Mouse (Mus musculus) liver (tissue): Measurements from ENCODE around the gene S1pr2.

ENCODE experiments used
- DNase-seq: peaks from one replicate; pipeline ENCODE4 v3.0.0-alpha.2; 2020; ENCODE audit warnings: mixed read lengths

The S1pr2 gene

GRCm38 (mm10) chr9:20965606-20966005 is 11.0 kb downstream of the S1pr2 start:
- no peak for DNase-seq

GRCm38 (mm10) chr9:20961557-20961956 is 15.0 kb downstream of the S1pr2 start:
- DNase-seq: no peak

GRCm38 (mm10) chr9:20959430-20959938 is 17.1 kb downstream of the S1pr2 start, which contains the start of gene Dnmt1:
TSS of gene Dnmt1 (minus strand) at chr9:20959888.
- no peak for DNase-seq

GRCm38 (mm10) chr9:20956989-20957388 is 19.6 kb downstream of the S1pr2 start:
- no peak for DNase-seq

GRCm38 (mm10) chr9:20952520-20953227 is 23.9 kb downstream of the S1pr2 start:
- peak; percentile 98 for DNase-seq

- DNase-seq: no peak
These were observed 24.5 kb downstream of the S1pr2 start for GRCm38 (mm10) chr9:20951966-20952519.

GRCm38 (mm10) chr9:20951441-20951840 is 25.1 kb downstream of the S1pr2 start:
- peak; percentile 32 for DNase-seq

- no peak for DNase-seq
These were observed 26.2 kb downstream of the S1pr2 start for GRCm38 (mm10) chr9:20950419-20950818.

- no peak for DNase-seq
These were observed 30.3 kb downstream of the S1pr2 start for GRCm38 (mm10) chr9:20946066-20946880.

- DNase-seq: no peak
These were observed 31.7 kb downstream of the S1pr2 start for GRCm38 (mm10) chr9:20944697-20945370.

GRCm38 (mm10) chr9:20943911-20944310 is 32.7 kb downstream of the S1pr2 start:
- no peak for DNase-seq

- no peak for DNase-seq
These were observed 33.2 kb downstream of the S1pr2 start for GRCm38 (mm10) chr9:20943396-20943795.

GRCm38 (mm10) chr9:20923258-20923657 is 53.3 kb downstream of the S1pr2 start:
- DNase-seq: no peak

- peak; percentile 45 for DNase-seq
These were observed 60.4 kb downstream of the S1pr2 start for GRCm38 (mm10) chr9:20916160-20916559.
